Mouse (Mus musculus) neutrophil, adult 5-6 weeks (primary cell): ENCODE measurements around the gene Itga9. TPM values are rescaled to one million over a fixed set of nuclear protein-coding genes. Genes with fewer than 3 reads are reported as not detected.

Experiments used
- ATAC-seq: fragments of 151-379, 151-347 bp; 2 replicates; pipeline ENCODE4 v1.8.0; 2017; ENCODE audit warnings: mild to moderate bottlenecking, moderate TSS enrichment; ENCODE audit not compliant: insufficient number of reproducible peaks, poor library complexity, low FRiP score, severe bottlenecking; ENCODE audit errors: extremely low read depth
- total RNA-seq: library from RNA; stranded (forward); fragments of 200-1000 nt; gene quantifications from 2 replicates; pipeline ENCODE4 v1.2.3, GENCODE M21; 2017

The Itga9 gene
- total RNA-seq, 1 experiment from 2014 or later, result 0.81 TPM

GRCm38 (mm10) chr9:118638642-118639210, 32.2 kb downstream of the Itga9 start:
- no peak for ATAC-seq

- ATAC-seq, result no peak
Measured at GRCm38 (mm10) chr9:118645698-118646355, 39.3 kb downstream of the Itga9 start.

GRCm38 (mm10) chr9:118647495-118647894, 41.0 kb downstream of the Itga9 start:
- no peak for ATAC-seq

GRCm38 (mm10) chr9:118650976-118651375, 44.5 kb downstream of the Itga9 start:
- no peak for ATAC-seq

- ATAC-seq, result no peak
Measured at GRCm38 (mm10) chr9:118651939-118652338, 45.4 kb downstream of the Itga9 start.

GRCm38 (mm10) chr9:118653436-118653835, 46.9 kb downstream of the Itga9 start:
- ATAC-seq, result no peak

GRCm38 (mm10) chr9:118654969-118655368, 48.5 kb downstream of the Itga9 start:
- ATAC-seq, result no peak

GRCm38 (mm10) chr9:118655726-118656125, 49.2 kb downstream of the Itga9 start:
- ATAC-seq, result no peak

GRCm38 (mm10) chr9:118658159-118658558, 51.7 kb downstream of the Itga9 start:
- no peak for ATAC-seq

GRCm38 (mm10) chr9:118659809-118660208, 53.3 kb downstream of the Itga9 start:
- no peak for ATAC-seq

- no peak for ATAC-seq
Measured at GRCm38 (mm10) chr9:118660259-118660658, 53.8 kb downstream of the Itga9 start.

GRCm38 (mm10) chr9:118662026-118662425, 55.5 kb downstream of the Itga9 start:
- 0 out of 2 replicates have a peak, but pooled peaks have one; percentile 16 for ATAC-seq

GRCm38 (mm10) chr9:118662476-118662875, 56.0 kb downstream of the Itga9 start:
- 0 out of 2 replicates have a peak, but pooled peaks have one; percentile 20 for ATAC-seq

- ATAC-seq, result no peak
Measured at GRCm38 (mm10) chr9:118663938-118664337, 57.4 kb downstream of the Itga9 start.

- no peak for ATAC-seq
Measured at GRCm38 (mm10) chr9:118666069-118666468, 59.6 kb downstream of the Itga9 start.

GRCm38 (mm10) chr9:118669696-118670095, 63.2 kb downstream of the Itga9 start:
- ATAC-seq, result peak; percentile 77

GRCm38 (mm10) chr9:118674277-118674676, 67.8 kb downstream of the Itga9 start:
- ATAC-seq, result no peak

GRCm38 (mm10) chr9:118674761-118675160, 68.3 kb downstream of the Itga9 start:
- ATAC-seq, result no peak

GRCm38 (mm10) chr9:118675573-118676170, 69.2 kb downstream of the Itga9 start:
- peak; percentile 11; the same call in 1 of the 2 replicates for ATAC-seq

- no peak for ATAC-seq
Measured at GRCm38 (mm10) chr9:118676692-118677091, 70.2 kb downstream of the Itga9 start.
